Mouse (Mus musculus) heart, postnatal 14 days (tissue): Measurements from ENCODE around the gene Flot1. TPM values are rescaled to one million over a fixed set of nuclear protein-coding genes. Genes with fewer than 3 reads are reported as not detected.
A peak's percentile ranks its signal among the peaks of the same experiment; 100 is the strongest.
"Not testable (repeated sequence)": the region's sequence is repeated elsewhere in the genome, so short reads cannot be mapped to it uniquely, and the experiment has no call there.

Experiments
- DNase-seq, 2 experiments: peaks; one replicate each; pipeline ENCODE4 v3.0.0; 2021 to 2022
- intact Hi-C: fragments of 180-260 bp; cut with DNase I; formaldehyde crosslinking; loops from one replicate; pipeline ENCODE4 v1.15.1; 2025
- total RNA-seq, 2 experiments: library from RNA; stranded (reverse); gene quantifications; 2 replicates each; pipeline ENCODE4 v1.2.3; 2021

Gene Flot1
- total RNA-seq, 2 experiments from 2014 or later: 108 to 111 TPM

- no peak for DNase-seq
- intact Hi-C loops: loop anchor here (1.0 to 10.0 kb wide), 2 partner anchors 40 to 140 kb away; partner anchors contain the start of gene Gnl1
Observed at GRCm38 (mm10) chr17:35834696-35835422, 11.8 kb downstream of the Flot1 start.

GRCm38 (mm10) chr17:35835424-35836140 is 12.6 kb downstream of the Flot1 start:
- DNase-seq: no peak
- intact Hi-C loops: loop anchor here (1.0 to 10.0 kb wide), 2 partner anchors 40 to 139 kb away; partner anchors contain the start of gene Gnl1

- peak; percentile 83 to 92 for DNase-seq
- intact Hi-C loops: loop anchor here (10.0 kb wide), 1 partner anchor 138 kb away; the partner anchor contains the start of gene Gnl1
Observed at GRCm38 (mm10) chr17:35836178-35836965, 13.3 kb downstream of the Flot1 start.

- intact Hi-C loops: loop anchor here (10.0 kb wide), 1 partner anchor 138 kb away; the partner anchor contains the start of gene Gnl1
- DNase-seq: peak; percentile 90 to 91
Observed at GRCm38 (mm10) chr17:35836991-35837422, 14.0 kb downstream of the Flot1 start.

- DNase-seq: peak; percentile 50 to 61
Observed at GRCm38 (mm10) chr17:35837487-35837886, 14.5 kb downstream of the Flot1 start.

GRCm38 (mm10) chr17:35838122-35838544 is 15.1 kb downstream of the Flot1 start, which contains the start of gene Tubb5:
Tubb5 (minus strand) TSS chr17:35838306.
- peak; percentile 96 for DNase-seq
- intact Hi-C loops: loop anchor here (10.0 kb wide), 1 partner anchor 137 kb away; the partner anchor contains the start of gene Gnl1

More at GRCm38 (mm10) chr17:35837487-35837886, 14.5 kb downstream of the Flot1 start:
- intact Hi-C loops: loop anchor here (10.0 kb wide), 1 partner anchor 137 kb away; the partner anchor contains the start of gene Gnl1

GRCm38 (mm10) chr17:35838570-35838969 is 15.5 kb downstream of the Flot1 start:
- no peak for DNase-seq
- intact Hi-C loops: loop anchor here (10.0 kb wide), 1 partner anchor 136 kb away; the partner anchor contains the start of gene Gnl1

GRCm38 (mm10) chr17:35839002-35839401 is 16.0 kb downstream of the Flot1 start:
- DNase-seq: not testable (repeated sequence)
- intact Hi-C loops: loop anchor here (10.0 kb wide), 1 partner anchor 136 kb away; the partner anchor contains the start of gene Gnl1

GRCm38 (mm10) chr17:35840561-35840960 is 17.5 kb downstream of the Flot1 start:
- intact Hi-C loops: no loop called here
- DNase-seq: no peak

- DNase-seq: peak; percentile 98 to 99
- intact Hi-C loops: no loop called here
Observed at GRCm38 (mm10) chr17:35841076-35841950, 18.3 kb downstream of the Flot1 start, which contains the start of gene Mdc1. Mdc1 (plus strand) TSS chr17:35841515.

- no peak for DNase-seq
- intact Hi-C loops: loop anchor here (2.0 kb wide), 1 partner anchor 19 kb away; the partner anchor contains the start of gene Nrm
Observed at GRCm38 (mm10) chr17:35842006-35842405, 19.0 kb downstream of the Flot1 start.

GRCm38 (mm10) chr17:35843514-35843913 is 20.5 kb downstream of the Flot1 start:
- intact Hi-C loops: loop anchor here (2.0 kb wide), 1 partner anchor 17 kb away; the partner anchor contains the start of gene Nrm
- DNase-seq: no peak

- intact Hi-C loops: no loop called here
- DNase-seq: no peak
Observed at GRCm38 (mm10) chr17:35848112-35848511, 25.1 kb downstream of the Flot1 start.

GRCm38 (mm10) chr17:35850974-35851373 is 27.9 kb downstream of the Flot1 start:
- no peak for DNase-seq
- intact Hi-C loops: no loop called here

- no peak for DNase-seq
- intact Hi-C loops: no loop called here
Observed at GRCm38 (mm10) chr17:35859371-35859770, 36.3 kb downstream of the Flot1 start.

- DNase-seq: no peak
- intact Hi-C loops: loop anchor here (2.0 kb wide), 1 partner anchor 17 kb away; no protein-coding TSS in a partner anchor
Observed at GRCm38 (mm10) chr17:35859835-35860234, 36.8 kb downstream of the Flot1 start.

GRCm38 (mm10) chr17:35860831-35861197 is 37.8 kb downstream of the Flot1 start:
- intact Hi-C loops: loop anchor here (2.0 kb wide), 1 partner anchor 18 kb away; no protein-coding TSS in a partner anchor

GRCm38 (mm10) chr17:35861198-35861857 is 38.3 kb downstream of the Flot1 start, which contains the start of gene Nrm:
Nrm (plus strand) TSS chr17:35861318.
- intact Hi-C loops: loop anchor here (2.0 kb wide), 1 partner anchor 19 kb away; no protein-coding TSS in a partner anchor
- DNase-seq: peak; percentile 92 to 94

More at GRCm38 (mm10) chr17:35860831-35861197, 37.8 kb downstream of the Flot1 start:
- no peak for DNase-seq
